Mouse (Mus musculus): ENCODE measurements around the gene Glul.

DNA sequence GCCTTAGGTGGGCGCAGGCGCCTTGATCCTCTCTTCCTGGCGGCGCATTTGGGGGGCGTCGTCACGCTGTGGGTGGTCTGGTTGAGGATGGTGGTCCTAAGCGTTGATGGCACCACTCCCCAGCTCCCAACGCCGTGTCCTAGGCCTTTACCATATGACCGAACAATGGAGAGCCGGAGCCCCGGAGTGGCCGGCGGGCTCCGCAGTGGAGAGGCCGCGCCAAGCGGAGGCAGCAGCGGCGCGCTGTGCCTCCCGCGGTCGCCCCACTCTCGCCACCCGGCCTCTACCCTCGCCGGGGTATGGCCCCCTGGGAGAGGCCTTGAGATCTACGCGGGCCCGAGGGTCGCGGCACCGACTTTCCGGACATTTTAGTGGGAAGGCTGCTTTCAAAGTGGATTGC is 637 bp downstream of the Glul start:
- TF ChIP-seq POLR2AphosphoS2 (IDR thresholded peaks at IDR 0.05; ENCODE audit: insufficient read length, low read depth) (no peak), USF1 (IDR thresholded peaks at IDR 0.05; ENCODE audit: low read depth) (no peak), TCF12 (IDR thresholded peaks at IDR 0.05; ENCODE audit: insufficient read depth, poor library complexity, severe bottlenecking) (no peak), POLR2A (IDR thresholded peaks at IDR 0.05; ENCODE audit: insufficient read length, low read depth) (no peak), MAX (IDR thresholded peaks at IDR 0.05; ENCODE audit: low read depth) (no peak), CEBPB (IDR thresholded peaks at IDR 0.05; ENCODE audit: insufficient read depth, poor library complexity, severe bottlenecking) (no peak), E2F4 (IDR thresholded peaks at IDR 0.05; ENCODE audit: insufficient read depth) (no peak), SRF (IDR thresholded peaks at IDR 0.05; ENCODE audit: control insufficient read depth, insufficient read length, low read depth) (no peak), MYOD1 (IDR thresholded peaks at IDR 0.05; ENCODE audit: control insufficient read depth in 1 of 3, insufficient read length in 2 of 3, low read depth in 2 of 3) (no peak), REST (IDR thresholded peaks at IDR 0.05; ENCODE audit: insufficient read depth, insufficient read length) (no peak), MYOG (IDR thresholded peaks at IDR 0.05; ENCODE audit: control insufficient read depth in 1 of 3, insufficient read depth in 1 of 3, insufficient read length in 2 of 3, low read depth in 2 of 3) (no peak)
